Mouse (Mus musculus): ENCODE data around the gene Arhgap42. TPM values are rescaled to one million over a fixed set of nuclear protein-coding genes. Genes with fewer than 3 reads are reported as not detected.

Arhgap42 gene
- polyA plus RNA-seq, 1 experiment from 2014 or later: 23.5 TPM

- no peak for DNase-seq (ENCODE audit: low spot score)
- Histone ChIP-seq H3K36me3 (no peaks in the 10 kb centered on the region), H3K27me3 (ENCODE audit: insufficient read depth, poor library complexity, severe bottlenecking) (no peaks in the 10 kb centered on the region), H3K4me1 (no peaks in the 10 kb centered on the region), H3K9me3 (no peaks in the 10 kb centered on the region), H3K27ac (no peak overlapping the region), H3K4me3 (no peak overlapping the region)
Observed at GRCm38 (mm10) chr9:9107697-9108096, 131.2 kb downstream of the Arhgap42 start.

DNA sequence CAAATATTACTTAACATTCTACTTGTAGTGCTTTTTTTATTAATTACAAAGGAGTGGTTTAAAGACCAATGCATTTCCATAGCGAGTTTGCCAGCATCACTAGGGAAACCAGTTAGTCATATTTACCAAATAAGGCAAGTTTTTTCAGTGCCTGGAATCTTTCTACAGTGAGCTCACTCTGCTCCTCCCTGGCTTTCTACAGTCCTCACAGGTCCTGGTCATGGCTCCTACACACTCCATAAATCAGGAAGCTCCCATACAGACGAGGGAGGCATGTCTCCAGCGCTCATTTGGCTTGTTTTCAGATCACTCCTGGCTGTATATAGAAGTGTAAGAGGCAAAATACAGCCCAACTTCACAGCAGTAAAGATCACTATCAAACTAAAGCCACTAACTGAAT lies 134.1 kb downstream of the Arhgap42 start:
- Histone ChIP-seq H3K36me3 (no peaks in the 10 kb centered on the region), H3K27me3 (ENCODE audit: insufficient read depth, poor library complexity, severe bottlenecking) (no peaks in the 10 kb centered on the region), H3K4me1 (no peaks in the 10 kb centered on the region), H3K9me3 (no peaks in the 10 kb centered on the region), H3K27ac (no peak overlapping the region), H3K4me3 (no peak overlapping the region)
- WGBS: 68% methylated on average over 3 of the region's 3 CpGs
- no peak for DNase-seq (ENCODE audit: low spot score)

- no peak for DNase-seq (ENCODE audit: low spot score)
- H3K9me3 ChIP-seq: no peaks in the 10 kb centered on the region
- WGBS: 84% methylated on average over 2 of the region's 2 CpGs
- no peaks in the 10 kb centered on the region for H3K4me1 ChIP-seq
- no peaks in the 10 kb centered on the region for H3K36me3 ChIP-seq
- H3K27ac ChIP-seq: no peak overlapping the region
- no peaks in the 10 kb centered on the region for H3K27me3 ChIP-seq (ENCODE audit: insufficient read depth, poor library complexity, severe bottlenecking)
- H3K4me3 ChIP-seq: no peak overlapping the region
Observed at GRCm38 (mm10) chr9:9102158-9102514, 136.8 kb downstream of the Arhgap42 start.

- H3K4me1 ChIP-seq: no peaks in the 10 kb centered on the region
- WGBS: 82% methylated on average over 12 of the region's 12 CpGs
- DNase-seq (ENCODE audit: low spot score): no peak
Observed at GRCm38 (mm10) chr9:9101482-9102157, 137.3 kb downstream of the Arhgap42 start.

GRCm38 (mm10) chr9:9101055-9101454 lies 137.8 kb downstream of the Arhgap42 start:
- no peaks in the 10 kb centered on the region for H3K36me3 ChIP-seq
- no peaks in the 10 kb centered on the region for H3K4me1 ChIP-seq
- H3K27me3 ChIP-seq (ENCODE audit: insufficient read depth, poor library complexity, severe bottlenecking): no peaks in the 10 kb centered on the region
- DNase-seq (ENCODE audit: low spot score): no peak
- no peak overlapping the region for H3K4me3 ChIP-seq
- no peak overlapping the region for H3K27ac ChIP-seq
- whole genome bisulfite sequencing: 87% methylated on average over 4 of the region's 4 CpGs
- H3K9me3 ChIP-seq: no peaks in the 10 kb centered on the region

More at GRCm38 (mm10) chr9:9101482-9102157, 137.3 kb downstream of the Arhgap42 start:
- Histone ChIP-seq H3K27ac (no peak overlapping the region), H3K9me3 (no peaks in the 10 kb centered on the region), H3K36me3 (no peaks in the 10 kb centered on the region), H3K4me3 (no peak overlapping the region), H3K27me3 (ENCODE audit: insufficient read depth, poor library complexity, severe bottlenecking) (no peaks in the 10 kb centered on the region)

GRCm38 (mm10) chr9:9097835-9098234 lies 141.1 kb downstream of the Arhgap42 start:
- WGBS: 85% methylated on average over 4 of the region's 4 CpGs
- no peaks in the 10 kb centered on the region for H3K4me1 ChIP-seq

GRCm38 (mm10) chr9:9096761-9097160 lies 142.1 kb downstream of the Arhgap42 start:
- no peaks in the 10 kb centered on the region for H3K4me1 ChIP-seq
- no peaks in the 10 kb centered on the region for H3K9me3 ChIP-seq
- WGBS: 75% methylated on average over 1 of the region's 1 CpGs
- H3K4me3 ChIP-seq: no peak overlapping the region
- no peaks in the 10 kb centered on the region for H3K27me3 ChIP-seq (ENCODE audit: insufficient read depth, poor library complexity, severe bottlenecking)
- no peaks in the 10 kb centered on the region for H3K36me3 ChIP-seq
- DNase-seq (ENCODE audit: low spot score): no peak
- H3K27ac ChIP-seq: no peak overlapping the region

More at GRCm38 (mm10) chr9:9097835-9098234, 141.1 kb downstream of the Arhgap42 start:
- Histone ChIP-seq H3K4me3 (no peak overlapping the region), H3K9me3 (no peaks in the 10 kb centered on the region), H3K36me3 (no peaks in the 10 kb centered on the region), H3K27ac (no peak overlapping the region), H3K27me3 (ENCODE audit: insufficient read depth, poor library complexity, severe bottlenecking) (no peaks in the 10 kb centered on the region)
- DNase-seq (ENCODE audit: low spot score): no peak

DNA sequence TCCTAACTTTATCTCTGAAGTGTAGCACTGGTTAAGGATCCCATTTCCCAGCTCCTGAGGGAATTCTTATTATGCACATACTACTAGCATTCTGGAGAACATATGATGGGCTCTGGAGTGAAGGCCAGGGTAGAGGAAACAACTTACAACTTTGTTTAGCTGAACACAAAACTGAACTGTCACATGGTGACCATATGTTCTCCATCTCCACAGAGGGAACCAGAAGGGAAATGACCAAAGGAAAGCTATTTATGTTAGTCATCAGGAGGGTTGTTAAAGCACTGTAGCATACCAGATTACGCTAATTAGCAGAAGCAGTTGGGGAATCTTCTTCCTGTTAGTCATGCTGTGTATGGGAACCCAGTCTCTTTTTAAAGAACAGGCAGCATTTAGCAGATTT lies 145.8 kb downstream of the Arhgap42 start:
- Histone ChIP-seq H3K4me1 (no peaks in the 10 kb centered on the region), H3K9me3 (no peaks in the 10 kb centered on the region), H3K27me3 (ENCODE audit: insufficient read depth, poor library complexity, severe bottlenecking) (no peaks in the 10 kb centered on the region), H3K4me3 (no peak overlapping the region), H3K27ac (no peak overlapping the region), H3K36me3 (no peaks in the 10 kb centered on the region)
- DNase-seq (ENCODE audit: low spot score): no peak
- WGBS: 51% methylated on average over 1 of the region's 1 CpGs

- Histone ChIP-seq H3K36me3 (no peaks in the 10 kb centered on the region), H3K27ac (no peak overlapping the region), H3K4me3 (no peak overlapping the region), H3K27me3 (ENCODE audit: insufficient read depth, poor library complexity, severe bottlenecking) (no peaks in the 10 kb centered on the region), H3K9me3 (no peaks in the 10 kb centered on the region), H3K4me1 (no peaks in the 10 kb centered on the region)
- 63% methylated on average over 2 of the region's 2 CpGs for WGBS
- no peak for DNase-seq (ENCODE audit: low spot score)
Observed at GRCm38 (mm10) chr9:9083441-9083840, 155.5 kb downstream of the Arhgap42 start.

DNA sequence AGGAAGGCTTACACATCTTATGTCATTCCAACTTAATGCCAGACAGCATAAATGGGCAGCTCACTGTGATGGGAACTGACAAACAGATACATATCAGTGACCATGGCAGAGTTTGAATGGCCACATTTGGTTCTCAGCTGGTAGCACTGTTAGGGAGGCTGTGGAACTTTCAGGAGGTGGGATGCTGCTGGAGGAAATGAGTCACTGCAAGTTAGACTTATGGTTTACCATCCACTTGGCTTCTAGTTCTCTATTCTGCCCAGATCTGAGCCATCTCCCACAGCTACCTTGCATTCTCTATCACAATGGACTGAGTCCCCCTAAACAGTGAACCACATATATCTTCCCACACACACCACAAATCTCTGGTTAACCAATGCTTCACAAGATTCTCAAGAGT lies 186.0 kb downstream of the Arhgap42 start:
- Histone ChIP-seq H3K4me1 (no peaks in the 10 kb centered on the region), H3K4me3 (no peak overlapping the region), H3K9me3 (no peaks in the 10 kb centered on the region), H3K27me3 (ENCODE audit: insufficient read depth, poor library complexity, severe bottlenecking) (no peaks in the 10 kb centered on the region), H3K36me3 (no peaks in the 10 kb centered on the region), H3K27ac (no peak overlapping the region)
- no peak for DNase-seq (ENCODE audit: low spot score)

DNA sequence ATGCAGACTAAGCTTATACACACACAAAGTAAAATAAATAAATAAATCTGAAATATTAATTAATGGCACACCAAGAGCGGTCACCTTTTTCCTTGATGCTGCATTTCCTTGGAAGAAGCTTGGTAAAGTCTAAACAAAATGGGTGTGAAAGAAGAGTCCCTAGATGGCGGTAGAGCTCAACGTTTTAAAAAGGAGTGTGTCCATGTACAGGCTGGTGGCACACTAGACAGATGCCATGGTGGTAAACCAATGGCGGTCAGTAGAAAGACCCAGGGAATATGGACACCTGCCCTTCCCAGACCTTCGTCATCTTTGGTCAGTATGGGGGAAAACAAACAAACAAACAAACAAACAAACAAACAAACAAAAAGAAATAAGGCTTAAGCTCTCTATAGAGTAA lies 187.7 kb downstream of the Arhgap42 start:
- no peaks in the 10 kb centered on the region for H3K27me3 ChIP-seq (ENCODE audit: insufficient read depth, poor library complexity, severe bottlenecking)
- no peaks in the 10 kb centered on the region for H3K9me3 ChIP-seq
- H3K27ac ChIP-seq: no peak overlapping the region
- WGBS: 48% methylated on average over 5 of the region's 5 CpGs
- DNase-seq (ENCODE audit: low spot score): no peak
- no peak overlapping the region for H3K4me3 ChIP-seq
- no peaks in the 10 kb centered on the region for H3K36me3 ChIP-seq
- H3K4me1 ChIP-seq: no peaks in the 10 kb centered on the region

DNA sequence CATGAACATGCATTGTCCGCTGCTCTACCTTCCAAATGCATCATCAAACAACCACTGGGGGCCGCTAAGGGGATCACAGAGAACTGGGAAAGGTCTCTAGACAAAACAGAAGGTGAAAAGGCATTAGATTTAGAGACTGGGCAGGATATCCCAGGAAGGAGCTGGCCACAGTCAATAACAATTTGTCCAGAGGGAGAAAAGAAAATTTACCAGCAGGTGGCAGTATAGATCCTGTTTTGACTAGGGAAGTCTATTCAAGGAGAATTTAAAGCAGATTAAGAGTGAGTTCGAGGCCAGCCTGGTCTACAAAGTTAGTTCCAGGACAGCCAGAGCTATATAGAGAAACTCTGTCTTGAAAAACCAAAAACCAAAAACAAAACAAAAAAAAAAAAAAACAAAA lies 189.7 kb downstream of the Arhgap42 start:
- H3K36me3 ChIP-seq: no peaks in the 10 kb centered on the region
- H3K27me3 ChIP-seq (ENCODE audit: insufficient read depth, poor library complexity, severe bottlenecking): no peaks in the 10 kb centered on the region
- no peak overlapping the region for H3K27ac ChIP-seq
- H3K4me3 ChIP-seq: no peak overlapping the region
- WGBS: 54% methylated on average over 3 of the region's 3 CpGs
- H3K9me3 ChIP-seq: no peaks in the 10 kb centered on the region
- DNase-seq (ENCODE audit: low spot score): no peak
- no peaks in the 10 kb centered on the region for H3K4me1 ChIP-seq

- DNase-seq (ENCODE audit: low spot score): no peak
- WGBS: 92% methylated on average over 7 of the region's 7 CpGs
- H3K9me3 ChIP-seq: no peaks in the 10 kb centered on the region
- H3K4me1 ChIP-seq: no peaks in the 10 kb centered on the region
- H3K4me3 ChIP-seq: no peak overlapping the region
- H3K27ac ChIP-seq: no peak overlapping the region
- no peaks in the 10 kb centered on the region for H3K36me3 ChIP-seq
- H3K27me3 ChIP-seq (ENCODE audit: insufficient read depth, poor library complexity, severe bottlenecking): no peaks in the 10 kb centered on the region
Observed at GRCm38 (mm10) chr9:9041009-9041408, 197.9 kb downstream of the Arhgap42 start.

DNA sequence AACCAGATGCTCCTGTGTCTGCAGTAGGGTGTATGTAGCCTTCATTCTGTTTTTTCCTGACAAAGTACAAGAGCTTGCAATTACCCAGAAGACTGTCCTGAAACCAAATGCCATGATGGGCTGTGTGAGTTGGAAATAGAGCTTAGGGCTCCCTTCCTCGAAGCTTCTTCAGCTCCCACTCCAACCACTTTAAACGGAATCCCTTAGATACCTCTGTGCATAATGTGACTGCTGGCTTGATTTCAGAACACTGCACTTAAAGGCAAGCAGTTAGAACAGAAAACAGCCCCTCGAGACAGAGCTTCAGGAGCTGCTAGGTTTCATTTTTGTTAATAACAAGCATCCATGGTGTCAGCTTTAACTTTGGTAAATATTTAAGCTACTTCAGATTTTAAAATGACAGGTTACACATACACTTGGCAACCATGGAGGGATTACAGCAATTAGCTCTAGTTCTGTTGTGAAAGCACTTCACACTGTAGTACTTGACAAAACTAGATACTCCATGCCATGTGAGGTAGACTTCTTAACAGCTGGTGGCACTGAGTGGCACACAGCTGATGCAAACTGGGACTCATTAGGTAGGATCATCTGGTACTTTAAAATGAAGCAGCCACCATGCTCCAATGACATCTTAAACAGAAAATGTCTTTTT lies 201.8 kb downstream of the Arhgap42 start:
- no peaks in the 10 kb centered on the region for H3K9me3 ChIP-seq
- 58% methylated on average over 3 of the region's 3 CpGs for WGBS

More for the DNA sequence above, 201.8 kb downstream of the Arhgap42 start:
- Histone ChIP-seq H3K4me3 (no peak overlapping the region), H3K4me1 (no peaks in the 10 kb centered on the region), H3K27ac (no peak overlapping the region), H3K27me3 (ENCODE audit: insufficient read depth, poor library complexity, severe bottlenecking) (no peaks in the 10 kb centered on the region), H3K36me3 (no peaks in the 10 kb centered on the region)
- no peak for DNase-seq (ENCODE audit: low spot score)
